Mouse (Mus musculus): ENCODE data around the gene Brap. TPM values are rescaled to one million over a fixed set of nuclear protein-coding genes. Genes with fewer than 3 reads are reported as not detected.

Gene Brap
- 113 TPM for polyA plus RNA-seq (2017; shearing (Covaris generic))

GRCm38 (mm10) chr5:121660059-121660896 is at the start of gene Brap, which contains the start of gene Acad10:
Gene Brap (plus strand): TSS chr5:121660563.
Gene Acad10 (minus strand): TSS chr5:121660514.

GRCm38 (mm10) chr5:121618592-121619513 is 41.5 kb upstream of the Brap start, which contains the start of gene Acad12:
Gene Acad12 (minus strand): TSS chr5:121618938.

GRCm38 (mm10) chr5:121711174-121711927 is 51.0 kb downstream of the Brap start, which contains the start of gene Atxn2:
Gene Atxn2 (plus strand): TSS chr5:121711337.

Other genes starting within 250 kb of the Brap start
- gene Tmem116, start 208.7 kb upstream of the Brap start, polyA plus RNA-seq (2017; shearing (Covaris generic)), result 2.4 TPM
- 46.2 TPM for gene Erp29, start 208.1 kb upstream of the Brap start, polyA plus RNA-seq (2017; shearing (Covaris generic))
- not detected for gene Adam1b, start 157.1 kb upstream of the Brap start, polyA plus RNA-seq (2017; shearing (Covaris generic))
- gene Adam1a, start 115.1 kb upstream of the Brap start, polyA plus RNA-seq (2017; shearing (Covaris generic)), result 0.90 TPM
- not detected for gene Gm42878, start 115.1 kb upstream of the Brap start, polyA plus RNA-seq (2017; shearing (Covaris generic))
- gene Mapkapk5, start 114.7 kb upstream of the Brap start, polyA plus RNA-seq (2017; shearing (Covaris generic)), result 73.2 TPM
- 43.9 TPM for gene Aldh2, start 66.7 kb upstream of the Brap start, polyA plus RNA-seq (2017; shearing (Covaris generic))
- 1.5 TPM for gene Acad12, start 41.6 kb upstream of the Brap start, polyA plus RNA-seq (2017; shearing (Covaris generic))
- 9.9 TPM for gene Acad10, start within 50 bp of the Brap start, polyA plus RNA-seq (2017; shearing (Covaris generic))
- 70.4 TPM for gene Atxn2, start 50.8 kb downstream of the Brap start, polyA plus RNA-seq (2017; shearing (Covaris generic))
- 35.0 TPM for gene Sh2b3, start 177.1 kb downstream of the Brap start, polyA plus RNA-seq (2017; shearing (Covaris generic))
- gene Pheta1, start 188.4 kb downstream of the Brap start, polyA plus RNA-seq (2017; shearing (Covaris generic)), result 6.8 TPM